Mouse (Mus musculus): ENCODE measurements at regions not wholly inside any gene's neighbourhood (a gene's known extent, or its start where the extent isn't known, plus 50 kb on each side); places are given as distances from the start of the nearest gene placed in this dataset.

DNA sequence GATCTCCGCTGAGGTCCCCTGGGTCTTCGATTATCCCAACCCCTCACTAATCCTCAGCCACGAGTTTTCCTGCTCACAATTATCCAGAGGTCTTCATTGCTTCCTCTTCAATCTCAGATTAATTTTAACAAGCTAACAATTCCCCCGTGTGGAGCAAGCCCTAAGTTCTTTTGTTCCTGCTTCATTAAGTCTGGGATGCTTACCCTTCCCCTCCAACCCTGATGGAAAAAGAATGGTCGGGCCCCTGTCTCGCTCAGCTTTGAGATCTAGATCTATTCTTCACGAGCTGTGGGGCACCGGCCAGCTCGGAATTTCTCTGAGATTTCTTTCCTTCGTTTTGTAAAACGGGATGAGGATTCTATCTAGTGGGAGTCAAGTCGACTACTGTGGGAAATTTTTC lies 65.7 kb upstream of the Ephb1 start:
- peaks cover 4% of the 10 kb centered on the region; the same call in 1 of the 2 replicates for H3K27me3 ChIP-seq (replicated peaks)
- WGBS = 26% methylated on average over 12 of the region's 12 CpGs
- no peak overlapping the region for H3K4me3 ChIP-seq
- H3K4me2 ChIP-seq = no peak overlapping the region
- no peaks in the 10 kb centered on the region for H3K36me3 ChIP-seq
- H3K27ac ChIP-seq (ENCODE audit: poor library complexity, severe bottlenecking) = no peak overlapping the region
- no peak for ATAC-seq (ENCODE audit: insufficient number of reproducible peaks, low FRiP score)
- H3K4me1 ChIP-seq (replicated peaks) = peaks cover 4% of the 10 kb centered on the region; the same call in 1 of the 2 replicates
- no peak overlapping the region for H3K9ac ChIP-seq
- H3K9me3 ChIP-seq (replicated peaks) = no peaks in the 10 kb centered on the region; the same call in 1 of the 2 replicates

DNA sequence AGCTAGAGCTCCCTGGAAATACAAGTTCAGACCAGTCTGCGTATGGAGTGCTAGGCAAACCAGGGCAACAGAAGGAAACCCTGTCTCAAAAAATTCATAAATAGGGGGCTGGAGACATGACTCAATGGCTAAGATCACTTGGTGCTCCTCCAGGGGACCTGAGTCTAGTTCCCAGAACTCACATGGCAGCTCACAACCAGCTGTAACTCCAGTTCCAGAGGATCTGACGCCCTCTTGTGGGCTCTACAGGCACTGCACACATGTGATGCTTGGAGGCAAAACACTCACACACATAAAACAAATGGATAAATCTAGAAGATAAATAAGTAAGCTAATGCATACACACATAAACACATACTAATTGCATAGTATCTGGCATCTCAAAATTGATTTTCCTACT lies 59.1 kb upstream of the Ephb1 start:
- Histone ChIP-seq H3K27ac (ENCODE audit: poor library complexity, severe bottlenecking) (no peak overlapping the region), H3K27me3 (replicated peaks) (0 out of 2 replicates have a peak, but pooled peaks cover 2% of the 10 kb centered on the region), H3K9me3 (replicated peaks) (no peaks in the 10 kb centered on the region; the same call in 1 of the 2 replicates), H3K36me3 (no peaks in the 10 kb centered on the region), H3K4me2 (no peak overlapping the region), H3K4me1 (replicated peaks) (no peaks in the 10 kb centered on the region), H3K9ac (no peak overlapping the region), H3K4me3 (no peak overlapping the region)
- WGBS = 55% methylated on average over 2 of the region's 2 CpGs
- no peak for ATAC-seq (ENCODE audit: insufficient number of reproducible peaks, low FRiP score)

DNA sequence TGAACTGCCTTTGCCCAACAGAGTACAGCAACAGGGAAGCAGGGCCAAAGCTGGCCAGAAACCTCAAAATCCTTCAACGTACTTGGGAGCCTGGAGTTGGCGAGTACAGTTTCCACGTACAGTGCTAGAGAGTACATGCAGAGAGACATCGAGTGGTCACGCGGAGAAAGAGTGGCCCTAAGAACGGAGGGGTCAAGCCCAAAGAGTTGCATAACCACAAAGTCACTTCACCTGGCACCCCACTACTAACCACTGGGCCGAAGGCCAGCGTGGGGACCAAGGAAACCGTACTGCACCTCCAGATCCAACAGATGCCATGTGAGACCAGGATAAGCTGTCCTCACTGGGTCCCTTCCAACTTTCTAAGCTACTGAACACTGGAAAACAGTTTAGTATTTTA lies 56.2 kb upstream of the Ephb1 start:
- ATAC-seq (ENCODE audit: insufficient number of reproducible peaks, low FRiP score) = no peak
- H3K4me2 ChIP-seq = no peak overlapping the region
- no peak overlapping the region for H3K4me3 ChIP-seq
- H3K9me3 ChIP-seq (replicated peaks) = no peaks in the 10 kb centered on the region
- 86% methylated on average over 10 of the region's 10 CpGs for WGBS
- H3K36me3 ChIP-seq = no peaks in the 10 kb centered on the region
- H3K4me1 ChIP-seq (replicated peaks) = peaks cover 11% of the 10 kb centered on the region; the same call in 1 of the 2 replicates
- no peak overlapping the region for H3K9ac ChIP-seq
- peaks cover 12% of the 10 kb centered on the region; the same call in 1 of the 2 replicates for H3K27me3 ChIP-seq (replicated peaks)
- no peak overlapping the region for H3K27ac ChIP-seq (ENCODE audit: poor library complexity, severe bottlenecking)

DNA sequence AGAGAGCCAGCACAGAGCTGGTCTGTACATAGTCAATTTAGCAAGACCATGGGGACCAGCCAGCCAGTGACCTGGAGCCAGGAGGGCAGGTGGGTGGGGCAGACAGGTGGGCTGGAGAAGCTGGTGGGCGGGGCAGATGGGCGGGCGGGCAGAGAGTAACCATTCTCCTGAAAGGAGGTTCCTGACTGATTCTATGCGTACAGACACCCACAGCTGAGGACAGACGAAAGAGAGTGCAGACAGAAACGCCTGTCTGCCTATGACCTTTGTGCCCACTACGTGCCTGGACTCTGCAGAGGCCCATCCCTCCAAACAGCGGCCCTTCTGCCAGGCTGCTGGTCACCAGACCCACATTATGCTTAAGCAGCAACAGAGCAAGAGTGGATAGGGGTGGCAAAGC lies 51.5 kb upstream of the Ephb1 start:
- Histone ChIP-seq H3K4me3 (no peak overlapping the region), H3K4me1 (replicated peaks) (peaks cover 15% of the 10 kb centered on the region), H3K4me2 (no peak overlapping the region), H3K36me3 (no peaks in the 10 kb centered on the region), H3K9ac (no peak overlapping the region), H3K9me3 (replicated peaks) (no peaks in the 10 kb centered on the region), H3K27ac (ENCODE audit: poor library complexity, severe bottlenecking) (no peak overlapping the region), H3K27me3 (replicated peaks) (peaks cover 38% of the 10 kb centered on the region)
- no peak for ATAC-seq (ENCODE audit: insufficient number of reproducible peaks, low FRiP score)
- WGBS = 21% methylated on average over 8 of the region's 8 CpGs

Data from heart, embryonic 12.5 days (tissue).